Mouse (Mus musculus) bone marrow, adult 2 months (tissue): ENCODE results near the gene Tmem198. TPM values are rescaled to one million over a fixed set of nuclear protein-coding genes. Genes with fewer than 3 reads are reported as not detected.

Source experiments
- H3K27ac ChIP-seq: fragments of 200-500 bp; 2 replicates; pipeline ENCODE4 v1.5.1; 2012; ENCODE audit warnings: low read depth, mild to moderate bottlenecking, control low read depth, inconsistent platforms, low read length; ENCODE audit not compliant: control insufficient read depth, poor library complexity, insufficient read depth
- H3K4me1 ChIP-seq: fragments of 200-500 bp; 2 replicates; pipeline ENCODE4 v1.6.1; 2011; ENCODE audit warnings: low read length; ENCODE audit not compliant: control insufficient read depth, insufficient read depth
- H3K4me3 ChIP-seq: fragments of 200-500 bp; replicated peaks from 2 replicates; pipeline ENCODE3; 2011; ENCODE audit warnings: mild to moderate bottlenecking, low read depth, low read length, control low read depth; ENCODE audit not compliant: control insufficient read depth
- CTCF ChIP-seq: fragments of 200-500 bp; IDR thresholded peaks from 2 replicates; pipeline ENCODE4 v1.5.1; 2011; ENCODE audit warnings: low read length, control low read depth; ENCODE audit not compliant: control insufficient read depth, insufficient read depth
- POLR2A ChIP-seq: fragments of 200-500 bp; IDR thresholded peaks from 2 replicates; pipeline ENCODE4 v1.6.1; 2011; ENCODE audit warnings: low read depth, mild to moderate bottlenecking, control low read depth, low read length, borderline replicate concordance; ENCODE audit not compliant: control insufficient read depth
- WGBS: fragments of 180-500 bp; shearing (Covaris S2); methylation state at CpG from one replicate; pipeline ENCODE4 v1.1.7; 2018; 5-methylcytosine and 5-hydroxymethylcytosine counted together
- polyA plus RNA-seq: library from polyadenylated mRNA; stranded (reverse); fragments of >200 nt; gene quantifications from 2 replicates; pipeline ENCODE4 v1.2.4, GENCODE M21; 2011; ENCODE audit warnings: low replicate concordance; ENCODE audit not compliant: missing spikeins, insufficient read depth, insufficient read length

Tmem198 gene
- polyA plus RNA-seq, 1 experiment, result not detected

DNA sequence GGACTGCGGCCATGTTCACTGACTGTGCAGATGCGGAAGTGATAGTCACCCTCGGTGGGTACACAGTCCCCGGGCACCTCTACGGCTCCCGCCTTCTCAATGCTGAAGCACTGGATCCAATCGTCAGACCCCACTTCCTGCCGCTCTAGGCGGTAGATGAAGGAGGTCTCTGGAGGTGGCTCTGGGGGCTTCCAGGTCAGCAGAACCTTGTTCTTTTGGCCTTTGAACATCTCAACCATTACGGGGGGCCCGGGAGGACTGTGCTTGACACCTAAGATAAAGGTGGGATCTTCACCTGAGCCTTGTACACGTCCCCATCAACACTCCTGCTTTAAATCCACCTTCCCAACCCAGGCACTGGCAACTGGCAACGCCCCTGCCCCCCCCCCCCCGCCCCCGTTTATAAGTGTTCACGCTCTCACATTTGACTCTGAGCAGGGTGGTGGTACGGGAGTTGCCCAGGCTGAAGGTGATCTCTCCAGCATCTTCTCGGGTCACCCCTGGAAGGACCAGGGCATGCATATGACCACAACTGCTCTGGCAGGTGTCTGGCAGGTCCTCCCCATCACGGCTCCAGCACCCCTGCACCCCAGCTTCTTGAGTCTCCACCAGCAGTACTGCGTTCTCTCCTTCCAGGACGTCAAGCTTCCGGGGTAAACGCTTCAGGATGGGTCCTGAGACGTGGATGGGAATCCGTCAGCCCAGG, 23.8 kb downstream of the Tmem198 start:
- no peak for TF ChIP-seq CTCF

DNA sequence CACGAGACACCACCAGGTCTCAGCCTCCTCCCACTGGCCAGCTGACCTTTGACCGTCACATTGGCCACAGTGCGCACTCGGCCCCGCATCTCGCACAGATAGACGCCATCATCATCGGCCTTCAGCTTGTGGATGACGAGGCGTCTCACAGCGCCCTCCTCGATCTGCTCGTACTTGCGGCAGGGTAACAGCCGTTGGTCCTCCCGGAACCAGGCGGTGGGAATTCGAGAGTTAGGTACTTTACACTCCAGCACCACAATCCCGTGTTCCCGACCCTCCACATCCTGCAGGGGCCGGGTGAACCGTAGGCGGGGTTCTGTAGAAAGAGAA, 24.3 kb downstream of the Tmem198 start:
- Histone ChIP-seq H3K4me3 (no peak overlapping the region), H3K4me1 (no peaks in the 10 kb centered on the region), H3K27ac (no peak overlapping the region)
- 86% methylated on average over 23 of the region's 23 CpGs for WGBS
- TF ChIP-seq CTCF, result no peak
- TF ChIP-seq POLR2A, result no peak

More for the DNA sequence above, 23.8 kb downstream of the Tmem198 start:
- no peak overlapping the region for H3K27ac ChIP-seq
- no peaks in the 10 kb centered on the region for H3K4me1 ChIP-seq
- 90% methylated on average over 25 of the region's 25 CpGs for WGBS
- H3K4me3 ChIP-seq, result no peak overlapping the region

DNA sequence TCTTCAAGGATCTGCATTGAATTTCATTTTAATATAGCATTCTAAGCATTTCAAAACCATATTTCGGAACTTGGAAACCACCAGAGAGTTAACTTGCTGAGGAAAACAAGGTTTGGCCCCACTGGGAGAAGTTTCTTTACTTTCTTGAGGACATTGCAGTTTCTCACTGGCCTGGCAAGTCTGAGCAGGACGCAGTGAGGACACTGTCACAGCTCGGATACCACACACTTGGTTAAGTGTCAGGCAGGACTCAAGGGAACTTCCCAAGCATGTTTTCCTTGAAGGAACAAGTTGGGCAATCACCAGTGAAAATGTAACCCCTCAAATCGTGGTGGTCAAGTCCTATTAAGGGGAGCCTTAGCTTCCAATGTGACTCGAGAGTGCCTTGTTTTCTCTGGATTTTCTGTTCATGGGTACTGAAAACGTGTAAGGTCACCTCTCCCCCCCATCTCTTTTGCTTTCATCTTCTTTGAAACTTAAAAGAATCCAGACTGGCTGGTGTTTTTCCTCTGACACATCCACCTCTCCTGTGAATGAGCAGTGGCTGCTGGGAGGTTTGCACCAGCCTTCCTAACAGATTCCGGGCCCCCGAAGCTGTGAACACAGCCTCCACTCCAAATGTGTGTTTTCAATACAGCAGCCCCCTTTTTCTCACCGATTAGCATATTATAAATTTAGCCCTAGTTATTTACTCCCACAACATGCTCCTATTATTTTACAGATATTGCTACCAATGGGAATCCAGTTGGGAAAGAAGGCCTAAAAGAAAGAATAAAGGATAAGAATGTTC, 25.1 kb downstream of the Tmem198 start:
- 75% methylated on average over 9 of the region's 9 CpGs for WGBS
- Histone ChIP-seq H3K27ac (no peak overlapping the region), H3K4me1 (no peaks in the 10 kb centered on the region), H3K4me3 (no peak overlapping the region)
- no peak for TF ChIP-seq POLR2A
- no peak for TF ChIP-seq CTCF

DNA sequence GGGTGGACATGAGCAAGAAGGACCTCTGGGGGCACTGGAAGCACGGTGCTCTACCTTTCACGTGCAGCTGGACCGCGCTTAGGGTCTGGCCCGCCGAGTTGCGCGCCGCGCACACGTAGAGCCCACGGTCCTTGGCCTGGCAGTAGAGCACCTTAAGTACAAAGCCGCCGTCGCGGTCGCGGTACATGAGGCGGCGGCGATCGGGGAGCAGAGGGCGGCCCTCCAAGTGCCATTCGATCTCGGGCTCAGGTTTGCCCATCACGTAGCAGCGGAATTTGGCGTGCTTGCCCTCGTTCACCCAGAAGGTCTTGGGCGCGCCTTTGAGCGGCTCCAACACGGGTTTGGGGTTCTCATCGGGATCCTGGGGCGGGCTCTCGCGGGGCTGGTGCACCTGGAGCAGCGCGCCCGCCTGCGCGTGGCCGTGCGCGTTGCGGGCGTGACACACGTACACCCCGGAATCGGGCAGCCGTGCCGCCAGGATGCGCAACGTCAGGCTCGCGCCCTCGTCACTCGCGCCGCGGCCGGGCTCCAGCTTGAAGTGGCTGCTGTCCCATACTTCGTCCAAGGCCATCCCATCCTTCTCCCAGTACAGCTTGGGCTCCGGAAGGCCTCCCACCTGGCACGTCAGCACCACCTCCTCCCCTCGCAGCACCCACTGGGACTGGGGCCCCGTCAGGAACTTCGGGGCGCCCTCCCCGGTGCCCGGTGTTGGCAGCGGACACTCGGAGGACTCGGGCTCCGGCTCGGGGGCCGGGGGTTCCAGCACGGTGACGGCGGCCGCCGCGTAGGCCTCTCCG, 26.0 kb downstream of the Tmem198 start:
- Histone ChIP-seq H3K27ac (no peak overlapping the region; the same call in 1 of the 2 replicates), H3K4me3 (no peak overlapping the region)

DNA sequence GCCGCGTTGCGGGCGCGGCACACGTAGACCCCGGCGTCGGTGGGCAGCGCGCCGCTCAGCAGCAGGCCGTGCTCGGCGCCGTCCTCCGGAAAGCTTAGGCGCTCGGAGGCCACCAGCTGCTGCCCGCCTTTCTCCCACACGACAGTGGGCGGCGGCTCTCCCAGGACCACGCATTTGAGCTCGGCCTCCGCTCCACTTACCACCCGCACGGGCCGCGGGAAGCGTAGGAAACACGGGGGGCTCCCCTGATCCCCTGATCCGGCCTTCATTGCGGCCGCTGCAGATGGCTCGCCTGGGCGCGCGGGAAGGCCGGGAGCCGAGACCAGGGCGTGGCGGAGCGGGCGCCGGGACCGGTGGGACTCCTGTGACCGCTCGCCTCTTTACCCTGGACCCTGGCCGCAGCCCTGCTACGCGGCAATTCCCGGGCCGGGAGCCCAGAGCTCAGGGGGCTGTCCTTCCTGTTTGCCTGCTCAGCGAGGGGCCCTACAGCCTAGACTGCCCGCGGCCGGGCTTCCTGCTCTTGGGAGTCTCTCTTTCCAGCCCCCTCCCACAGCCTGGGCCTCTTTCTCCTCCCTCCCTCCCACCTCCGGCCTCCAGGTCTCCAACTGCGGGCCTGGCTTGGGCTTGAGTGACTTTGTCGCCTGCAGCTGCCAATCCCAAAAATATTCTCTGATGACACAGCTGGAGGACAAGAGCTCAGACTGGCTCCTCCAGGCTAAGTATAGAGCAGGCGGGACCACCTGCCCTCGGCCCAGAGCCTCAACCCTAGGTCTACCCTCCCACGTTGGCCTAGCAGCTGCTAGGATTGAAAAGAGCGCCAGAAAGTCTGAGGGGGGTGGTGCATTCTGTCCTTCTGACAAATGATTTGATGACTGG, 26.9 kb downstream of the Tmem198 start, which contains the start of gene Obsl1:
Gene Obsl1, minus strand, starts transcription at position 497 of the 876 bp plus-strand sequence.
- H3K4me1 ChIP-seq, result no peaks in the 10 kb centered on the region
- 3% methylated on average over 65 of the region's 65 CpGs for WGBS
- no peak for TF ChIP-seq POLR2A
- TF ChIP-seq CTCF, result no peak
- H3K27ac ChIP-seq, result no peak within 1 kb of the TSS; the same call in 1 of the 2 replicates
- H3K4me3 ChIP-seq, result no peak within 1 kb of the TSS

More for the DNA sequence above, 26.0 kb downstream of the Tmem198 start:
- TF ChIP-seq CTCF (no peak), POLR2A (no peak)
- no peaks in the 10 kb centered on the region for H3K4me1 ChIP-seq
- WGBS, result 1% methylated on average over 84 of the region's 84 CpGs

DNA sequence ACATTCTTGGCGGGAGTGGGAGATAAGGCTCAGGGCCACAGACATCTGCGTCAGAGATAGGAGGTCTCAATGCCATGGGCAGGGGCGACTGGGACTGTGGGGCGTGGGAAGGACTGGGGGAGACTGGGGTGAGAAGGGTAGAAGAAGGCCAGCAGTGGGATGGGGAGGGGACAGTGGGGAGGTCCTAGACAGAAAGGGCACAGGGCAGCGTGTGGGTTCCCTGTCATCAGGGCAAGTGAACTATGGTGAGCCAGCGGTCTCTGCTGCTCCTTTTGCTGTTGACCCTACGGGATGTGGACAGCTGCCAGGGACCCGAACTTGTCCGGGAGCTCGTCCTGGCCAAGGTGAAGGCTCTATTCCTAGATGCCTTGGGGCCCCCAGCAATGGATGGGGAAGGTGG, 27.7 kb downstream of the Tmem198 start, which contains the start of gene Inha:
Gene Inha, plus strand, starts transcription at position 72 of the 400 bp plus-strand sequence.
- H3K4me3 ChIP-seq, result no peak within 1 kb of the TSS
- H3K4me1 ChIP-seq, result no peaks in the 10 kb centered on the region
- WGBS, result 74% methylated on average over 10 of the region's 10 CpGs
- TF ChIP-seq CTCF (no peak), POLR2A (no peak)
- no peak within 1 kb of the TSS; the same call in 1 of the 2 replicates for H3K27ac ChIP-seq

DNA sequence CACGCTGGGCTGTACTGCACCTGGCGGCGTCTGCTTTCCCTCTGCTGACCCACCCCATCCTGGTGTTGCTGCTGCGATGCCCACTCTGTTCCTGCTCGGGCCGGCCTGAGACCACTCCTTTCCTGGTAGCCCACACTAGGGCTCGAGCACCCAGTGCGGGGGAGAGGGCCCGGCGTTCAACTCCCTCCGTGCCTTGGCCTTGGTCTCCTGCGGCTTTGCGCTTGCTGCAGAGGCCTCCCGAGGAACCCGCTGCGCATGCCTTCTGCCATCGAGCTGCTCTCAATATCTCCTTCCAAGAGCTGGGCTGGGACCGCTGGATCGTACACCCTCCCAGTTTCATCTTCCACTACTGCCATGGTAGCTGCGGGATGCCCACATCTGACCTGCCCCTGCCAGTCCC, 30.3 kb downstream of the Tmem198 start:
- Histone ChIP-seq H3K27ac (no peak overlapping the region; the same call in 1 of the 2 replicates), H3K4me1 (no peaks in the 10 kb centered on the region), H3K4me3 (no peak overlapping the region)
- WGBS, result 79% methylated on average over 20 of the region's 20 CpGs
- TF ChIP-seq CTCF (no peak), POLR2A (no peak)
